Mouse (Mus musculus) erythroblast, embryonic 14.5 days (primary cell): ENCODE results near the gene Tmem132a.

Experiments used
- GATA1 ChIP-seq: IDR thresholded peaks from 2 replicates; pipeline ENCODE4 v1.6.1; 2012; ENCODE audit warnings: low read length, inconsistent platforms, mixed read lengths
- TAL1 ChIP-seq: IDR thresholded peaks from 3 replicates; pipeline ENCODE4 v1.6.1; 2012; ENCODE audit warnings: low read length, inconsistent platforms, mixed read lengths

- no peak for TF ChIP-seq TAL1
- no peak for TF ChIP-seq GATA1
These were observed 45.1 kb upstream of the Tmem132a start for GRCm38 (mm10) chr19:10914870-10915269.
